Mouse (Mus musculus) midbrain, embryonic 14.5 days (tissue): ENCODE data around the gene Frmd4a. TPM values are rescaled to one million over a fixed set of nuclear protein-coding genes. Genes with fewer than 3 reads are reported as not detected.

ENCODE experiments used
- ATAC-seq: fragments of 200-750 bp; cut with Nextera tagmentation; 2 replicates; pipeline ENCODE4 v1.8.0; 2017; ENCODE audit warnings: moderate number of reproducible peaks, moderate library complexity; ENCODE audit not compliant: low FRiP score, low TSS enrichment
- DNase-seq: peaks from one replicate; pipeline ENCODE4 v3.0.0-alpha.2; 2015
- H3K27ac ChIP-seq: fragments of 300-500 bp; sonication (generic); replicated peaks from 2 replicates; pipeline ENCODE4 v1.5.1; 2014; ENCODE audit warnings: mild to moderate bottlenecking, low read depth, low read length, moderate library complexity
- H3K27me3 ChIP-seq: fragments of 300-500 bp; sonication (generic); 2 replicates; pipeline ENCODE4 v1.6.1; 2014; ENCODE audit warnings: low read length, control low read depth, mixed read lengths; ENCODE audit not compliant: control insufficient read depth, insufficient read depth
- H3K36me3 ChIP-seq: fragments of 300-500 bp; sonication (generic); 2 replicates; pipeline ENCODE4 v1.6.1; 2014; ENCODE audit warnings: low read length, control low read depth; ENCODE audit not compliant: control insufficient read depth, insufficient read depth
- H3K4me1 ChIP-seq: fragments of 300-500 bp; sonication (generic); 2 replicates; pipeline ENCODE4 v1.6.1; 2014; ENCODE audit warnings: mild to moderate bottlenecking, antibody characterized with exemption, low read length, control low read depth; ENCODE audit not compliant: control insufficient read depth, insufficient read depth
- H3K4me2 ChIP-seq: fragments of 300-500 bp; sonication (generic); 2 replicates; pipeline ENCODE4 v1.6.1; 2014; ENCODE audit warnings: mild to moderate bottlenecking, low read length, moderate library complexity
- H3K4me3 ChIP-seq: fragments of 300-500 bp; sonication (generic); replicated peaks from 2 replicates; pipeline ENCODE4 v1.5.1; 2014; ENCODE audit warnings: low read depth, low read length
- H3K9ac ChIP-seq: fragments of 300-500 bp; sonication (generic); replicated peaks from 2 replicates; pipeline ENCODE4 v1.6.1; 2014; ENCODE audit warnings: mild to moderate bottlenecking, low read length, moderate library complexity
- H3K9me3 ChIP-seq: fragments of 300-500 bp; sonication (generic); 2 replicates; pipeline ENCODE4 v1.6.1; 2016; ENCODE audit warnings: low read length, control low read depth, mixed read lengths; ENCODE audit not compliant: control insufficient read depth
- WGBS: fragments of 180-500 bp; shearing (Covaris S2); extraction: QIAGEN DNeasy Blood & Tissue Kit; methylation state at CpG from one replicate; pipeline ENCODE4 v1.1.7; 2014; 5-methylcytosine and 5-hydroxymethylcytosine counted together
- polyA plus RNA-seq: library from polyadenylated mRNA; unstranded; fragments of >200 nt; fragmentation: Nextera tagmentation; extraction: Ambion mirVana; gene quantifications from 2 replicates; pipeline ENCODE4 v1.2.1, GENCODE M21; 2014

Gene Frmd4a
- polyA plus RNA-seq, 1 experiment from 2014 or later, result 68.4 TPM

DNA sequence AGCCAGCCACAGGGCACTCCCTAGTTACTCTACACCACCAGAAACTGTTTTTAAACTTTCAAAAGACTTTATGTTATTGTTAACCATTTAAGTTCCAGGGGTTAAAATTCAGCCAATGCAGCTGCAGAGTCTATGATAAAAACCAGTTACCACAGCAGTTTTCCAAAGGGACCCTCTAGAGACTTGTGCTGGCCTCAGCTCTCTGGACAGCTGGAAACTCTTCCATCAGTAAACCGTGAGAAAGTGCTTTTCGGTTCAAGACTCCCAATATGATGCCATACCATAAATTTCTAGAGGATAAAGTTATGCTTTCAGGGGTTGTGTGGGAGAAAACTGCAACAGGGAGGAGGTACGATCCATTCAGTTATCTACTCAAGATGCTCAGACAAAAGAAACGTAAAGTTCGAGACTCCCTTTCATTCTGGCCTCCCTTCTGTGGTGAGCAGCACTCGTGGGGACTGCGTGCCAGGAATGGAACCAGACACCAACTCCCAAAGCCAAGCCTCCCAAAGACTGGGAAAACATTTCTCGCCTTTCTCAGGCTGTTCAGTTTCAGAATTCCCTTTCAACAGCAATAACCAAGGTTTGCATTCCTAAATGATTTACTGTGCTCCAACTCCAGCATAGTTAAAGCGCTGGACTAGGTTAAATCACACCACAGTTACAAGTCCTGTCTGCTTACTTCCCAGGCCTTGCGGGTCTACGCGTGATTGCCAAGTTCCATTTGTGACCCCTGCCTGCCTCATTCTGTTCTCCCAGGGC is 603.3 kb downstream of the Frmd4a start:
- ATAC-seq (no peak), DNase-seq (no peak)
- H3K9ac ChIP-seq, result no peak overlapping the region
- H3K4me3 ChIP-seq, result no peak overlapping the region
- 76% methylated on average over 12 of the region's 12 CpGs for WGBS
- no peak overlapping the region for H3K4me2 ChIP-seq
- no peaks in the 10 kb centered on the region for H3K4me1 ChIP-seq
- no peaks in the 10 kb centered on the region for H3K9me3 ChIP-seq
- H3K27ac ChIP-seq, result no peak overlapping the region
- peaks cover 30% of the 10 kb centered on the region for H3K36me3 ChIP-seq
- H3K27me3 ChIP-seq, result no peaks in the 10 kb centered on the region

DNA sequence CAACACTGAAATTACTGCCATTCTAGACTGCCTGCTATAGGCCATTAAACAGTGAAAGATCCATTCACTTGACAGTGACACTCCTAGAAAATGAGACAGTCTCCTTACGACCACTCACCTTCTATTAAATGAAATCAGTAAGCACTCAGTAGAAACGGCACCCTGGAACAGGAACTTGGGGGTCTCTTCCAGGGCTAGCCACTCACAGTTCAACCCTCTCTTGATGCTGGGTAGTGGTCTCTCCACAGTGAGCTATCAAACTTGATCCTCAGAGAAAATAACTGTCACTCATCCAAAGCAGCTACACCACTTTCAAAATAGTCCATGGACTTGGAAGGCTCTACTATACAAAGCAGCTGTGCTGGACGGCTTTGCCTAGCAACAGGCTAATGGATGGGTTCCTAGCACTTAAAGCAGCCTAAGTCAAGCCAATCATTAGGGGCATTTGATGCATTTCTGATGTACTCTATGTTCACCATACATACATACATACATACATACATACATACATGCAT is 604.0 kb downstream of the Frmd4a start:
- no peak for DNase-seq

GRCm38 (mm10) chr2:4626911-4627310 is 609.4 kb downstream of the Frmd4a start:
- Histone ChIP-seq H3K9ac (no peak overlapping the region), H3K4me1 (no peaks in the 10 kb centered on the region), H3K4me3 (no peak overlapping the region), H3K36me3 (peaks cover 68% of the 10 kb centered on the region), H3K27me3 (no peaks in the 10 kb centered on the region), H3K27ac (no peak overlapping the region), H3K4me2 (no peak overlapping the region), H3K9me3 (no peaks in the 10 kb centered on the region)
- DNase-seq, result no peak
- 93% methylated on average over 3 of the region's 3 CpGs for WGBS
- no peak for ATAC-seq

More for the DNA sequence above, 604.0 kb downstream of the Frmd4a start:
- Histone ChIP-seq H3K27me3 (no peaks in the 10 kb centered on the region), H3K4me1 (no peaks in the 10 kb centered on the region), H3K4me3 (no peak overlapping the region), H3K9me3 (no peaks in the 10 kb centered on the region), H3K4me2 (no peak overlapping the region), H3K27ac (no peak overlapping the region), H3K9ac (no peak overlapping the region), H3K36me3 (peaks cover 36% of the 10 kb centered on the region)
- WGBS, result 76% methylated on average over 3 of the region's 3 CpGs
- no peak for ATAC-seq

DNA sequence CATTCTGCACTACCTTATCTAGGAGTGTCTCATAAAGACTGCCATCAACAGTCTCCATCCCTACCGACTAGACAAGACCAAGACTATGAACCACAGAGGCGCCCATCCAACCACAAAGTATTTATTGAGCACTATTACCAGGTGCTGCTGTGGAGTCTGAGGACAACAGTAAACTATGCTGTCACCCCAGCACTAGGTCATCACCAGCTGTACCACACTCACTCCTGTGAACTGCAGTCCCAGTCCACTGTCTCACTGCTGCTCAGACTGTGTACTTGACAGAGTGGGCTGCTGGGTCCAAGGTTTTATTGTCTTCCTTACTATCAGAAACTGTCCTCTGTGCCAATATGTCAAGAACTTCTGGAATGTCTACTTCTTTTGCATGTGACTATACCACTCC is 611.4 kb downstream of the Frmd4a start:
- Histone ChIP-seq H3K4me2 (no peak overlapping the region), H3K27me3 (no peaks in the 10 kb centered on the region), H3K9me3 (no peaks in the 10 kb centered on the region), H3K9ac (no peak overlapping the region), H3K36me3 (peaks cover 67% of the 10 kb centered on the region), H3K27ac (no peak overlapping the region), H3K4me1 (no peaks in the 10 kb centered on the region), H3K4me3 (no peak overlapping the region)
- 100% methylated on average over 2 of the region's 2 CpGs for WGBS
- ATAC-seq (no peak), DNase-seq (no peak)

- H3K9ac ChIP-seq, result no peak overlapping the region
Measured at GRCm38 (mm10) chr2:4629470-4629869, 612.0 kb downstream of the Frmd4a start.

GRCm38 (mm10) chr2:4630197-4630835 is 612.8 kb downstream of the Frmd4a start:
- Histone ChIP-seq H3K9me3 (no peaks in the 10 kb centered on the region), H3K36me3 (peaks cover 71% of the 10 kb centered on the region), H3K9ac (no peak overlapping the region), H3K27me3 (no peaks in the 10 kb centered on the region), H3K4me2 (no peak overlapping the region), H3K27ac (no peak overlapping the region), H3K4me1 (no peaks in the 10 kb centered on the region), H3K4me3 (no peak overlapping the region)
- DNase-seq (no peak), ATAC-seq (no peak)
- WGBS, result 95% methylated on average over 10 of the region's 10 CpGs

More at GRCm38 (mm10) chr2:4629470-4629869, 612.0 kb downstream of the Frmd4a start:
- no peak overlapping the region for H3K27ac ChIP-seq
- no peaks in the 10 kb centered on the region for H3K9me3 ChIP-seq
- H3K4me1 ChIP-seq, result no peaks in the 10 kb centered on the region
- no peaks in the 10 kb centered on the region for H3K27me3 ChIP-seq
- no peak overlapping the region for H3K4me2 ChIP-seq
- DNase-seq (no peak), ATAC-seq (no peak)
- no peak overlapping the region for H3K4me3 ChIP-seq
- H3K36me3 ChIP-seq, result peaks cover 67% of the 10 kb centered on the region
- 91% methylated on average over 11 of the region's 11 CpGs for WGBS

- peak; percentile 60 for DNase-seq
- Histone ChIP-seq H3K27ac (no peak overlapping the region), H3K9me3 (no peaks in the 10 kb centered on the region), H3K36me3 (peaks cover 87% of the 10 kb centered on the region), H3K27me3 (no peaks in the 10 kb centered on the region), H3K4me2 (no peak overlapping the region), H3K4me1 (no peaks in the 10 kb centered on the region), H3K4me3 (no peak overlapping the region), H3K9ac (no peak overlapping the region)
- no peak for ATAC-seq
- 88% methylated on average over 8 of the region's 8 CpGs for WGBS
Measured at GRCm38 (mm10) chr2:4635804-4636203, 618.3 kb downstream of the Frmd4a start.

- ATAC-seq (no peak), DNase-seq (no peak)
- H3K4me2 ChIP-seq, result no peak overlapping the region
- H3K4me3 ChIP-seq, result no peak overlapping the region
- no peak overlapping the region for H3K27ac ChIP-seq
- 86% methylated on average over 7 of the region's 7 CpGs for WGBS
- H3K9me3 ChIP-seq, result no peaks in the 10 kb centered on the region
- H3K4me1 ChIP-seq, result no peaks in the 10 kb centered on the region
- peaks cover 84% of the 10 kb centered on the region for H3K36me3 ChIP-seq
- no peaks in the 10 kb centered on the region for H3K27me3 ChIP-seq
- no peak overlapping the region for H3K9ac ChIP-seq
Measured at GRCm38 (mm10) chr2:4636656-4637055, 619.1 kb downstream of the Frmd4a start.

DNA sequence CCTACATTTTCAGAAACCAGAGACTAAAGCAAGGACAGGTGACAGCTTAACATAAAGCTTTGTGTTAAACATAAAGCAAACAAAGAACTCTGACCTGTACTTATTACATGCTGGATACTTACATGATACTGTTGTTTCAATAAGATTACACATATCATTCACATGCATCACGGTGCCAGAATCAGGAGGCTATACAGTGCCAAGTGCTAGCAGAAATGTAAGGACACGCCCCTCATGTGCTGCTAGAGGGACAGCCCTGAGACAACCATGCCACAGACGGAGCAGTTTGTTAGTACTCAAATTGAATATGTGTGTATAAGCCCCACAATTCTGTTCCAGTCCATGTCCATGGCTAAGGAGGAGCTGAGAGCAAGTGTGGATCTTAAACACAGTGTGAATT is 620.7 kb downstream of the Frmd4a start:
- 91% methylated on average over 3 of the region's 3 CpGs for WGBS
- DNase-seq (no peak), ATAC-seq (no peak)
- Histone ChIP-seq H3K9me3 (no peaks in the 10 kb centered on the region), H3K4me3 (no peak overlapping the region), H3K27me3 (no peaks in the 10 kb centered on the region), H3K9ac (no peak overlapping the region), H3K27ac (no peak overlapping the region), H3K4me1 (no peaks in the 10 kb centered on the region), H3K36me3 (peaks cover 83% of the 10 kb centered on the region), H3K4me2 (no peak overlapping the region)
